Mouse (Mus musculus): ENCODE measurements around the gene Slc22a22. TPM values are rescaled to one million over a fixed set of nuclear protein-coding genes. Genes with fewer than 3 reads are reported as not detected.

Slc22a22 gene
- total and polyA plus RNA-seq, 3 experiments = not detected

DNA sequence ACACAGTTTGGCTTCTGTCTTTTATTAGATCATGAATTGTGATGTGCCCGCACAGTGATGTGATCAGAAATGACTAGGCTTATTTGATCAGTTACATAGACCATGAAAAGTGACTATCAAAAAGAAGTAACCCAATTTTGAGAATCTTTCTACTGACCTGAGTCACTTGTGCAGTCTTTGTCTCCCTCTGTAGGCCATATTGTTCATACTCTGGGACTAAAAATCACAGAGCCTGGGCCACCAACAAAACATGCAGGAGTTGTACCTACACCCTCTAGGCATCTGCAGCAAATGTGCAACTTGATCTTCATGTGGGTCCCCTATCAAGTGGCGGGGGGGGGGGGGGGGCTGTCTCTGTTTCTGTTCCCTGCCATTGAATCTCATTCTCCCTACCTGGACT, 68.9 kb downstream of the Slc22a22 start:
- Histone ChIP-seq H3K4me3 (ENCODE audit: control insufficient read depth in 1 of 2, insufficient read depth in 1 of 2, low read depth in 2 of 2, low read length in 2 of 2) (no peak overlapping the region), H3K36me3 (ENCODE audit: control insufficient read depth in 1 of 2, insufficient read depth in 2 of 2, low read length in 2 of 2) (no peaks in the 10 kb centered on the region), H3K4me1 (ENCODE audit: control insufficient read depth in 1 of 2, insufficient read depth in 2 of 2, low read length in 2 of 2) (no peaks in the 10 kb centered on the region), H3K9me3 (replicated peaks; ENCODE audit: insufficient read depth, low read length) (no peaks in the 10 kb centered on the region), H3K27ac (ENCODE audit: control insufficient read depth, low read depth, low read length) (no peak overlapping the region), H3K79me2 (ENCODE audit: control insufficient read depth, insufficient read depth, low read length, poor library complexity) (no peaks in the 10 kb centered on the region), H3K27me3 (ENCODE audit: control insufficient read depth in 1 of 2, insufficient read depth in 2 of 2, low read length in 2 of 2) (no peaks in the 10 kb centered on the region), H3K9ac (ENCODE audit: control insufficient read depth, low read depth, low read length, poor library complexity, severe bottlenecking) (no peak overlapping the region)
- TF ChIP-seq USF1 (IDR thresholded peaks at IDR 0.05; ENCODE audit: low read depth, low read length) (no peak), ZC3H11A (IDR thresholded peaks at IDR 0.05; ENCODE audit: low read depth, low read length) (no peak), EP300 (IDR thresholded peaks at IDR 0.05; ENCODE audit: low read depth in 1 of 2, low read length in 2 of 2) (no peak), MAZ (IDR thresholded peaks at IDR 0.05; ENCODE audit: low read depth, low read length) (no peak), CTCF (IDR thresholded peaks at IDR 0.05 in 2 of 3, conservative IDR thresholded peaks at IDR 0.05 in 1 of 3; ENCODE audit: control insufficient read depth in 1 of 3, insufficient read depth in 1 of 3, low read depth in 2 of 3, low read length in 3 of 3, poor library complexity in 1 of 3, severe bottlenecking in 1 of 3) (peak in 1 of 3 experiments; percentile 9; a peak in 1 of 6 replicates), MYB (IDR thresholded peaks at IDR 0.05; ENCODE audit: low read depth, low read length) (no peak), GABPA (IDR thresholded peaks at IDR 0.05; ENCODE audit: low read depth, low read length) (no peak), ELF1 (IDR thresholded peaks at IDR 0.05; ENCODE audit: low read depth, low read length) (no peak), TAL1 (IDR thresholded peaks at IDR 0.05; ENCODE audit: low read length) (no peak), SMC3 (IDR thresholded peaks at IDR 0.05; ENCODE audit: low read depth, low read length) (0 out of 2 replicates have a peak, but pooled peaks have one; percentile 14), BHLHE40 (IDR thresholded peaks at IDR 0.05; ENCODE audit: borderline replicate concordance, low read depth, low read length) (no peak), UBTF (IDR thresholded peaks at IDR 0.05; ENCODE audit: borderline replicate concordance, insufficient read depth, low read depth, low read length) (no peak), SIN3A (IDR thresholded peaks at IDR 0.05; ENCODE audit: low read length) (no peak), MXI1 (IDR thresholded peaks at IDR 0.05; ENCODE audit: low read depth, low read length) (no peak), RAD21 (IDR thresholded peaks at IDR 0.05; ENCODE audit: low read depth, low read length) (peak; percentile 25), POLR2AphosphoS5 (IDR thresholded peaks at IDR 0.05; ENCODE audit: borderline replicate concordance, low read depth, low read length) (no peak), MYC (IDR thresholded peaks at IDR 0.05; ENCODE audit: low read depth, low read length) (no peak)
- no peak for DNase-seq (ENCODE audit: low read depth, low spot score)

DNA sequence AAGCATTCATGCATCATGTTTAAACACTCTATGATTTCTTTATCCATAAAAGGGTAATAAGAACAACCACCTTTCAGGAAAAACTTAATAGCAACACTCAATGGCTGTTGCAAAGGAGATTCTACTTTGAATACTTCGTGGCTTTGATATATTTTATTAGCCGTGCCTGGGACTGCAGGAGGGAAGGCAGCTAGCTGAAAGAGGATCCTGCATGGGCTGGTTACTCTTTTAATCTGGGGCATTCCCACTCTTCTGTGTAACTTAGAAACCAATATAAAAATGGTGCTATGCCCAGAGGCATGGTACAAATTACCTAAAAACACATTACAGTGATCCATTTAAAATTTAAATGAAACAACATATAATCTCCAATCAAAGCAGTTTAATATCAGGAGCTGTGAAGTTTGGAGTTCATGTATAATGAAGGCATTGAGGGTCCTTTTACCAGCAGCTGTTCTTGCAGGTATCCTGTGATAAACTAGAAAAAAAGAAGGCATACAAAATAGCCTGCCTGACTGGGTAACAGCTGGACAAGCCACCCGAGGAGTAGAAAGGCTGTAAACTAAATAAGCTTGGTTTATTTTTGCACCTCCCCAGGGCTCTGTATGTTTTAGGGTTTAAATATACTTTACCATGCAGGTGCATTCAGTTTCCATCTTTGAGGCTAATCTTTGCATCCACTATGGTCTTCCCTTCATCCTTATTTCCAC, 78.8 kb downstream of the Slc22a22 start:
- H3K9ac ChIP-seq (ENCODE audit: control insufficient read depth, low read depth, low read length, poor library complexity, severe bottlenecking) = no peak overlapping the region
- H3K4me1 ChIP-seq (ENCODE audit: control insufficient read depth in 1 of 2, insufficient read depth in 2 of 2, low read length in 2 of 2) = no peaks in the 10 kb centered on the region
- no peak for DNase-seq (ENCODE audit: low read depth, low spot score)
- no peaks in the 10 kb centered on the region for H3K36me3 ChIP-seq (ENCODE audit: control insufficient read depth in 1 of 2, insufficient read depth in 2 of 2, low read length in 2 of 2)
- H3K27ac ChIP-seq (ENCODE audit: control insufficient read depth, low read depth, low read length) = no peak overlapping the region
- no peaks in the 10 kb centered on the region for H3K9me3 ChIP-seq (replicated peaks; ENCODE audit: insufficient read depth, low read length)
- H3K27me3 ChIP-seq (ENCODE audit: control insufficient read depth in 1 of 2, insufficient read depth in 2 of 2, low read length in 2 of 2) = no peaks in the 10 kb centered on the region
- no peak overlapping the region for H3K4me3 ChIP-seq (ENCODE audit: control insufficient read depth in 1 of 2, insufficient read depth in 1 of 2, low read depth in 2 of 2, low read length in 2 of 2)
- TF ChIP-seq ELF1 (IDR thresholded peaks at IDR 0.05; ENCODE audit: low read depth, low read length) (no peak), ZMIZ1 (IDR thresholded peaks at IDR 0.05; ENCODE audit: low read depth, low read length) (no peak), MEF2A (IDR thresholded peaks at IDR 0.05; ENCODE audit: extremely low read depth, insufficient replicate concordance, low read depth, low read length, poor library complexity, severe bottlenecking) (no peak), GABPA (IDR thresholded peaks at IDR 0.05; ENCODE audit: low read depth, low read length) (no peak), MXI1 (IDR thresholded peaks at IDR 0.05; ENCODE audit: low read depth, low read length) (no peak), MYB (IDR thresholded peaks at IDR 0.05; ENCODE audit: low read depth, low read length) (no peak), TAL1 (IDR thresholded peaks at IDR 0.05; ENCODE audit: low read length) (no peak), CTCF (IDR thresholded peaks at IDR 0.05 in 2 of 3, conservative IDR thresholded peaks at IDR 0.05 in 1 of 3; ENCODE audit: control insufficient read depth in 1 of 3, insufficient read depth in 1 of 3, low read depth in 2 of 3, low read length in 3 of 3, poor library complexity in 1 of 3, severe bottlenecking in 1 of 3) (no peak), ZNF384 (IDR thresholded peaks at IDR 0.05; ENCODE audit: low read depth, low read length) (no peak), POLR2AphosphoS5 (IDR thresholded peaks at IDR 0.05; ENCODE audit: borderline replicate concordance, low read depth, low read length) (no peak), SMC3 (IDR thresholded peaks at IDR 0.05; ENCODE audit: low read depth, low read length) (no peak), MAZ (IDR thresholded peaks at IDR 0.05; ENCODE audit: low read depth, low read length) (no peak), KAT2A (conservative IDR thresholded peaks at IDR 0.05; ENCODE audit: low read depth, low read length) (no peak)
- H3K79me2 ChIP-seq (ENCODE audit: control insufficient read depth, insufficient read depth, low read length, poor library complexity) = no peaks in the 10 kb centered on the region
